Mouse (Mus musculus) adrenal gland (tissue): ENCODE results near the gene Tjp3.

Source experiments
- intact Hi-C: fragments of 180-260 bp; cut with DNase I; formaldehyde crosslinking; loops from one replicate; pipeline ENCODE4 v1.15.1; 2025

Gene Tjp3

GRCm38 (mm10) chr10:81298369-81299100 is 7.2 kb upstream of the Tjp3 start:
- intact Hi-C loops = no loop called here

DNA sequence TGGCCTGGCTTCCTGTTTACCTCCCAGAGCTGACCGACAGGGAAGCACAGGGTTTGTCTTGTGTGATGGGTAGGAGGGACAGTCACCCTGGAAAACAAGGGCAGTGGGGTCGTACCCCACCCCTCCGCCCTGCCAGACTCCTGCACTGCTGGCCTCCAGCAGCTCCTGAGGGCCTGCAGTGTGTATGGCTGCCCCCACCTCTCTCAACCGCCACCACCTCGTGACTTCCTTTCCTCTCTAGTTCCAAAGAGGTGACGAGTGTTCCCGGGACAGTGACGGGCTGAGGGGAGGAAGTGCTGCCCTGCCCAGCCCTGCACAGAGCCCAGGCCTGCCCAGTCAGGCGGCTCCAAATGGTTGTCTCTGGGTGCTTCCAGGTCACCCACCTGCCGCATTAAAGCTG is 6.5 kb upstream of the Tjp3 start:
- intact Hi-C loops = no loop called here

- intact Hi-C loops = no loop called here
These were observed 5.9 kb upstream of the Tjp3 start for GRCm38 (mm10) chr10:81297246-81297645.

GRCm38 (mm10) chr10:81295185-81295584 is 3.8 kb upstream of the Tjp3 start:
- intact Hi-C loops = no loop called here

DNA sequence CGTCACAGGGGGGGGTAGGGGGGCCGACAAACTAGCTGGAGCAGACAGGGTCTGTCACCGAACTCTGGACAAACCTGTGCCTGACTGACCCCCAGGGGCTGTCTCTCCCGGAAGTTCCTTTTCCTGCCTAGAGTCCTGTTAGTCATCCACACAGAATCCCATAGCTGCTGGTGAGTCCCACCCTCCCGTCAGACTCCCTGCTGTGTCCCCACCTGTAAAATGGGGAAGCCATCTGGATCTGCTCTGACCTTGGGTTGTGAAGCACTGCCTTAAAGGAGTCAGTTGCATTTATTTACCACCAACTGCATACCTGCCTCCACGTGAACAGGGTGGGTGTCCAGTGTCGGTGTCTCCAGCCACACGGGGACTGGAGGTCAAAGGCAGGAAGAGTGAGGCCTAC is 3.1 kb upstream of the Tjp3 start:
- intact Hi-C loops = loop anchor here (5.0 kb wide), 1 partner anchor 48 kb away; the partner anchor contains the start of gene Gipc3

- intact Hi-C loops = loop anchor here (5.0 kb wide), 1 partner anchor 49 kb away; the partner anchor contains the start of gene Gipc3
These were observed 2.1 kb upstream of the Tjp3 start for GRCm38 (mm10) chr10:81293334-81294030.

- intact Hi-C loops = loop anchor here (5.0 kb wide), 1 partner anchor 50 kb away; the partner anchor contains the start of gene Gipc3
These were observed 1.4 kb upstream of the Tjp3 start, which contains the start of gene Pip5k1c for GRCm38 (mm10) chr10:81292554-81293333. TSS of gene Pip5k1c (plus strand) at chr10:81292963.

DNA sequence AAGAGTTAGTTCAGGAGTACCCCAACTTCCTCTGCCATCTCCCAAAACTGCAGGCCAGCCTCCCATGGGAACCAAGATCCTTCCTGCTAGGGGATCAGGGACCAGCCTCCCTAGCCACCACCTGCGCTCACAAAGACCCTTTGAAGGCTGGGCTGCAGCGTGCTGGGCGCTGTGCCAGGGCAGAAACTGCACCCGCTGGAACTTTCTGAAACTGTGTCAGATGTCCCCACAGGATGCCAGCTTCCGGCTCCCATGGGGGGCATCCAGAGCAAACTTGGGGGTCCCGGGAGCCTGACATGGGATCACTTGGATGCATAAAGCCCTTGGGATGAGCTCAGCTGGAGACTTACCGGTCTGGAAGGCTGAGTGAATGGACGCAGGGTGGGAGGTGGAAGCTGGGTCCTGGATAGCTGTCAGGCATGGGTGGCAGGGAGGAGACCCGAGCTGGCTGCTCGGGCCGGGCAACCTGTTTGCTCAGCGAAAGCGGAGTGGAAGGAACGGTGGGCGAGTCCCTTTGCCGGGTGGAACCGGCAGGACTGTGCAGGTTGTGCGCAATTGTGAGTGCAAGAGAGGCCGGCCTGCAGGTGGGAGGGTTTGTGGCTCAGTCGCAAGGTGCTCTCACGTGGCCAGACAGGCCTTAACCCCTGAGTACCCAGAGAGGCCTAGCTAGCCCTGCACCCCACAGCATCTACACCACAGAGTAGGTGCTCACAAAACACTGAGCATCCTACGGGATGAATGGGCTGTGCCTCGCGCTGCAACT is 502 bp downstream of the Tjp3 start:
- intact Hi-C loops = loop anchor here (5.0 kb wide), 1 partner anchor 51 kb away; the partner anchor contains the start of gene Gipc3

- intact Hi-C loops = loop anchor here (5.0 kb wide), 2 partner anchors 52 to 162 kb away; partner anchors contain the start of gene Gipc3
These were observed 1.6 kb downstream of the Tjp3 start for GRCm38 (mm10) chr10:81289811-81290210.

- intact Hi-C loops = loop anchor here (5.0 kb wide), 1 partner anchor 163 kb away; no protein-coding TSS in a partner anchor
These were observed 2.1 kb downstream of the Tjp3 start for GRCm38 (mm10) chr10:81289278-81289677.

DNA sequence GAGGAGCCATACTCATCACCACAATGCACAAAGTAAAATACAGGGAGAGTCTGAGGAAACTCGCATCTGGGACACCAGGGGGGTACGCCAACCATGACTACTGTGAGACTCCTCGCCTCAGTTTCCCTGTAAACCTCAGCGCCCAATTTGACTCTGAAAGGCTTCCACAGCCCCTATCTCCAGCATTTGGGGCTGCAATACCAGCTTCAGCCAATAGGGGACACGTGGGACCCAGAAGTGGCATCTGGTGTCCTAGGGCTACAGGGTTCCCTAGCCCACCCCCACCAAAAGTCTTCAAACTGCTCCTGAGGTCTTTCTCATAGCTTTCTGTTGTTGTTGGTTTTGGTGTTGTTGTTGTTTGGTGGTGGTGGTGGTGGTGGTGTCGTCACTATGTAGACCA is 2.8 kb downstream of the Tjp3 start:
- intact Hi-C loops = loop anchor here (5.0 kb wide), 1 partner anchor 164 kb away; no protein-coding TSS in a partner anchor

GRCm38 (mm10) chr10:81287513-81288157 is 3.7 kb downstream of the Tjp3 start:
- intact Hi-C loops = loop anchor here (5.0 kb wide), 1 partner anchor 165 kb away; no protein-coding TSS in a partner anchor

DNA sequence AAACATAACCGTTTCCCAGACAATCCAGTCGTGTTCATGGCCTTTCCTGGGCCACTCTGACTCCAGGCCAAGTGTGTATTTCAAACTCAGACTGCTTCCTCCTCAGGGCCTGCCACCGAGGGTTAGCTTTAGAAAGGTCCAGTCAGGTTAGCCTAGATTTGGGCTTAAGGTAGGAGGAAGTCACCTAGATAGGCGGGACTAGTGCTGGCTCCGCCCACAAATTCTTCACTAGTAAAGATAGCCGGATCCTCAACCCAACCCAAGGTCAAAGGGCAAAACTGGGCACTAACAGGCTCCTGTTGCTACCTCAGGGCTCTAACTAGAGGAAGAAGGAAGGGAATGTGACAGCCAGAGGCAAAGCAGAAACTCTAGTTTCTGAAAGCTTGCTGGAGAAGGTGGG is 4.8 kb downstream of the Tjp3 start:
- intact Hi-C loops = loop anchor here (5.0 kb wide), 1 partner anchor 166 kb away; no protein-coding TSS in a partner anchor

DNA sequence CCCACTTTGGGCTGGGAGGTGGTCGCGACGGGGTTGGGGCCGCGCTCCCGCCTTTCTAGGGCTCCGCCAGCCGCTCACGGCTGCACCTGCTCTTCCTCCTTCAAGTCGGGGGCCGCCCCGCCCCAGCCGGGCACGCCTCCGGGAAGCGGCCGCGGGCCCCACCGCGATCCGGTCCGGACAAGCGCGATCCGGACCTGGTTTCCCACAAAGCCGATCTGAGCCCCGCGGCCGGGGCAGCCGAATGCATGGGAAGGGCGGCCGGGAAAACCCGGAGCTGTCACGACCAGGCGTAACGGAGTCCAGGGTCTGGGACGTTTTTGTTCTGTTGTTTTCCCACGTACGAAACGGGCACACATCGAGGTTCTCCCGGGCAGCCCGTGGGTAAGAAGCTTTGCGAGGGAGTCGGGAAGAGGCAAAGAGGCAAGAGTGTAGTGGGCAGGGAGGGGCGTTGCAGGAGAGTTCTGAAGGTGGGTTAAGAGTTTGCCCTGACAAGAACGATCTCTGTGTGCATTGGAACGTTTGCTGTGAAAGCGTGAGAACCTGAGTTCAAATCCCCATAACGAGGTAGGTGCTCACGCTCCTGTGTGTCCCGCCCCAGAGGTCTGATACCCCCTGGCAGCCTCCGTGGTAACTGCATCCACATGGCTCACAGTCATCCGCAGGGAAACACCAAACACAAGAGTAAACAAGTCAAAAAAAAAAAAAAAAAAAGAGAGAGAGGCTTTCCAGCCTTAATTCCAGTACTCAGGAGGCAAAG is 5.5 kb downstream of the Tjp3 start:
- intact Hi-C loops = loop anchor here (5.0 kb wide), 1 partner anchor 166 kb away; no protein-coding TSS in a partner anchor

DNA sequence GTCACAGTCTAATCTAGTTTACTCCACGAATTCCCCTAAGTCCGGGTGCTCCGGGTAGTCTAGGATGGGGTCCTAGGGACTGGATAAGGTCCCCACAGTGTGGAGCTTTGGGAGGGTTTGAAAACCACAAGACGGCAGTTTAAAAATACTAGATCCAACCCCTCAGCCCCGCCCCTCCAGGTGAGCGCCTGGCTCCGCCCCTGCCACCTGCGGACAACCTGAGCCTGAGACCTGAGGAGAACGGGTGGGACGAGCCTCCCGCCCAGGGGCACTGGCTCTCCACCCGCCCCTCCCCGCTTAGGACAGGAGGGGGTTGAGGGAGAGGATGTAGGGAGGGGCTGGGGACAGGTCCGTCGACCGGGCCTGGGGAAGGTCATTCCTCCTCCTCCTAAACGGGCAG is 6.7 kb downstream of the Tjp3 start:
- intact Hi-C loops = loop anchor here (5.0 kb wide), 1 partner anchor 168 kb away; no protein-coding TSS in a partner anchor

- intact Hi-C loops = no loop called here
These were observed 7.2 kb downstream of the Tjp3 start for GRCm38 (mm10) chr10:81284189-81284588.

DNA sequence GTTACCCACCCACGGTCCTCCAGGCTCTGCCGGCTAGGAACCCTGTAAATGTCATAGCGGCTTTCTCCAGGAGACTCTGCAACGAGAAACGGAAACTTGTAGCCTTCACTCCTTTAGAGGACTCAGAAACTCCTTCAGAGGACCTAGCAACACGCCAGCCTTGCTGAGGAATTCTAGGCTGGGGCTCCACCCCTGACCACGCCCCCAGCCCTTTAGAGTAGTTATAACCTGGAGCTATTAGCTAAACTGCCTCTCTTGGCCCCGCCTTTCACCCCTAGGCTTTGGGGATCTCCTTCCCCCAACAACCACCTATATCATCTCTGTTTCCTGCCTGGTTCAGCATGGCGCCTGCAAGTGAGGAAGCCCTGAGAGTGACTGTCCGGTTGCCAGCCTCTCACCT is 11.9 kb downstream of the Tjp3 start:
- intact Hi-C loops = no loop called here

DNA sequence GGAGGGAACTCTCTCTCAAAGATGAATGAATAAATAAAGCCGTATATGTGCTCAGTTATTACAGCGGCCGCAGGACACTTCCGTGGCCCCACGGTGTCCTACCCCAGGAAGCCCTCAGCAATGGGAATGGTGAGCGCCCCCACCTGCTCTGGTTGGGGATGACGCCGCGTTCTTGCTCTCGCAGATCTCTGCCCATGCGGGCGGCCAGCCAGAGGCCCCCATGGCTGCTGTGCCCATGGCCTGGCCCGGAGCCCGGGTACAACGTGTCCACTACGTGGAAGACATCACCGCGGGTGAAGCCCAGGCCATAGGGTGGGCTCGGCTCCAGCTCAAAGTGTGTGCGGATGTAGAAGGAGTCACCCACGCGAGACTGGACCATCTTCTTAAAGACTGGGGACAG is 13.7 kb downstream of the Tjp3 start:
- intact Hi-C loops = no loop called here

- intact Hi-C loops = no loop called here
These were observed 17.5 kb downstream of the Tjp3 start for GRCm38 (mm10) chr10:81273842-81274241.
